Mouse (Mus musculus) kidney, adult 2 months (tissue): ENCODE measurements around the gene Ndufaf2.

ENCODE experiments used
- CTCF ChIP-seq: fragments of 200-500 bp; conservative IDR thresholded peaks from 2 replicates; pipeline ENCODE4 v1.5.1; 2011; ENCODE audit warnings: low read depth, mild to moderate bottlenecking, control low read depth, low read length, moderate library complexity, mixed read lengths; ENCODE audit not compliant: insufficient read depth, insufficient read length
- POLR2A ChIP-seq: fragments of 200-500 bp; IDR thresholded peaks from one replicate; pipeline ENCODE4 v1.6.1; 2011; ENCODE audit warnings: low read depth, low read length, control low read depth

- no peak for TF ChIP-seq POLR2A
- no peak for TF ChIP-seq CTCF
These were observed 145.3 kb downstream of the Ndufaf2 start for GRCm38 (mm10) chr13:108013110-108013509.
